Mouse (Mus musculus): ENCODE results near the gene Ofcc1.

GRCm38 (mm10) chr13:40208314-40208713, 152.9 kb downstream of the Ofcc1 start:
- TF ChIP-seq CTCF (IDR thresholded peaks at IDR 0.05; ENCODE audit: low read depth) (no peak), EP300 (optimal IDR thresholded peaks at IDR 0.05) (no peak)
